Mouse (Mus musculus) lung, embryonic 15.5 days (tissue): ENCODE measurements around the gene Etfa. TPM values are rescaled to one million over a fixed set of nuclear protein-coding genes. Genes with fewer than 3 reads are reported as not detected.

ENCODE experiments used
- ATAC-seq: fragments of 200-750 bp; cut with Nextera tagmentation; 2 replicates; pipeline ENCODE4 v1.8.0; 2017; ENCODE audit warnings: moderate number of reproducible peaks, borderline replicate concordance; ENCODE audit not compliant: low FRiP score, low TSS enrichment; ENCODE audit errors: extremely low read depth
- H3K27ac ChIP-seq: fragments of 300-500 bp; sonication (generic); 2 replicates; pipeline ENCODE4 v1.5.1; 2015; ENCODE audit warnings: moderate library complexity, mild to moderate bottlenecking, inconsistent platforms
- H3K27me3 ChIP-seq: fragments of 300-500 bp; sonication (generic); 2 replicates; pipeline ENCODE4 v1.6.1; 2015; ENCODE audit warnings: inconsistent platforms
- H3K36me3 ChIP-seq: fragments of 300-500 bp; sonication (generic); 2 replicates; pipeline ENCODE4 v1.6.1; 2015; ENCODE audit warnings: inconsistent platforms
- H3K4me1 ChIP-seq: fragments of 300-500 bp; sonication (generic); 2 replicates; pipeline ENCODE4 v1.6.1; 2015; ENCODE audit warnings: inconsistent platforms
- H3K4me2 ChIP-seq: fragments of 300-500 bp; sonication (generic); 2 replicates; pipeline ENCODE4 v1.6.1; 2015; ENCODE audit warnings: inconsistent platforms, mild to moderate bottlenecking, moderate library complexity
- H3K4me3 ChIP-seq: fragments of 300-500 bp; sonication (generic); 2 replicates; pipeline ENCODE4 v1.5.1; 2015; ENCODE audit warnings: mild to moderate bottlenecking, inconsistent platforms
- H3K9ac ChIP-seq: fragments of 300-500 bp; sonication (generic); 2 replicates; pipeline ENCODE4 v1.6.1; 2015; ENCODE audit warnings: inconsistent platforms
- H3K9me3 ChIP-seq: fragments of 300-500 bp; sonication (generic); 2 replicates; pipeline ENCODE4 v1.6.1; 2016; ENCODE audit warnings: inconsistent platforms
- WGBS: fragments of 180-500 bp; shearing (Covaris S2); methylation state at CpG from one replicate; pipeline ENCODE4 v1.1.7; 2015; 5-methylcytosine and 5-hydroxymethylcytosine counted together
- polyA plus RNA-seq: library from polyadenylated mRNA; unstranded; fragments of >200 nt; fragmentation: Nextera tagmentation; extraction: Ambion mirVana; gene quantifications from 2 replicates; pipeline ENCODE4 v1.2.1, GENCODE M21; 2015

Etfa gene
- polyA plus RNA-seq, 1 experiment from 2014 or later = 209 TPM

DNA sequence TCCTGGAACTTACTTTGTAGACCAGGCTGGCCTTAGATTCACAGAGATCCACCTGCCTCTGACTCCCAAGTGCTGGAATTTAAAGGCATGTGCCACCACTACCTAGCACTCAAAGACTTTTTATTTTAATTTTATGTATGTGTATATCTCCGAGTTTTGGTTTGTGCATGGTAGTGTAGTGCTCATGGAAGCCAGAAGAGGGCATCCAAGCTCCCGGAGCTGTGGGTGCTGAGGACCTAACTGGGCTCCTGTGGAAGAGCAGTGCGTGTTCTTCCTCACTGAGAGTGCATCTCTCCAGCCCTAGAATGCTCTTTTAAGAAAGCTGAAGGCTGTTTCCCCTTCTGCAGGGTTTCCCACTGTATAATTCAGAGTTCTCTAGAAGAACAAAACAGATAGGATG is 102.2 kb downstream of the Etfa start:
- no peaks in the 10 kb centered on the region for H3K36me3 ChIP-seq
- H3K27ac ChIP-seq = no peak overlapping the region
- no peak overlapping the region for H3K4me3 ChIP-seq
- H3K27me3 ChIP-seq = no peaks in the 10 kb centered on the region
- H3K9ac ChIP-seq = no peak overlapping the region
- H3K9me3 ChIP-seq = no peaks in the 10 kb centered on the region
- no peak for ATAC-seq
- 36% methylated on average over 3 of the region's 3 CpGs for WGBS
- H3K4me1 ChIP-seq = no peaks in the 10 kb centered on the region
- H3K4me2 ChIP-seq = no peak overlapping the region

DNA sequence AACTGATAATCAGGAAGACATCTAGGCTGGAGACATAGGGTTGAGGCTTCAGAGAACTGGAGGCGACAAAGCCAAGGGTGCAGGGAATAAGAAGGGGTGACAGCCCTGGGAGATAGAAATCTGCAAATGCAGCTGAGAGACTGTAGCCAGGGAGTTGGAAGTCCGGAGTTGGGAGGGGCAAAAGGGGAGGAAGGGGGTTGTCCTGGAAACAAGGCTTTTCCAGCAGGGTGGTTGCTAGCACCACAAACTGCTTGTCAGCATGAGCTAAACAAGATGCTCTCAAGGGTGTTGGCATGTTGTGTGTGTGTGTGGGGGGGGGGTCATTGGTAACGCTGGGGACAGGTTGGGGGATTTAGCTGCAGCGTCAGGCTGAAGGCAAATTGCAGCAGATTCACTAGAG is 103.2 kb downstream of the Etfa start:
- Histone ChIP-seq H3K4me1 (no peaks in the 10 kb centered on the region), H3K36me3 (no peaks in the 10 kb centered on the region), H3K9ac (no peak overlapping the region), H3K27me3 (no peaks in the 10 kb centered on the region), H3K4me3 (no peak overlapping the region), H3K27ac (no peak overlapping the region), H3K9me3 (no peaks in the 10 kb centered on the region), H3K4me2 (no peak overlapping the region)
- 29% methylated on average over 4 of the region's 4 CpGs for WGBS
- ATAC-seq = no peak

DNA sequence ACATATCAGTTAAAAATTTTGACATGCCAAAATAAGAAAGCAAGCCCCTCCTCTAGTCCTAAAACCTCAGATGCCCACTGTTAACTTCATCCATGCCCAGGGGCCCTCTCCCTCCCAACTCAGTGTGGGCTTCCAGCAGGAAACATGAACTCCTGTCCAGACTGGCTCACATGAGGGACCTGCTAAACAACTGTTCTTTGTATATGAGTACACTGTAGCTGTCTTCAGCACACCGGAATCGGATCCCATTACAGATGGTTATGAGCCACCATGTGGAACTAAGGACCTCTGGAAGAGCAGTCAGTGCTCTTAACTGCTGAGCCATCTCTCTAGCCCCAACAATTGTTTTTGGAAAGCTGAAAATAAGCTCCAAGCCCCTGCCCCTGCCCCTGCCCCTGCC is 105.3 kb downstream of the Etfa start:
- no peak overlapping the region for H3K9ac ChIP-seq
- ATAC-seq = no peak
- H3K4me3 ChIP-seq = no peak overlapping the region
- no peaks in the 10 kb centered on the region for H3K4me1 ChIP-seq
- no peak overlapping the region for H3K27ac ChIP-seq
- H3K9me3 ChIP-seq = no peaks in the 10 kb centered on the region
- no peak overlapping the region for H3K4me2 ChIP-seq
- no peaks in the 10 kb centered on the region for H3K36me3 ChIP-seq
- H3K27me3 ChIP-seq = no peaks in the 10 kb centered on the region
- WGBS = 52% methylated on average over 2 of the region's 2 CpGs

DNA sequence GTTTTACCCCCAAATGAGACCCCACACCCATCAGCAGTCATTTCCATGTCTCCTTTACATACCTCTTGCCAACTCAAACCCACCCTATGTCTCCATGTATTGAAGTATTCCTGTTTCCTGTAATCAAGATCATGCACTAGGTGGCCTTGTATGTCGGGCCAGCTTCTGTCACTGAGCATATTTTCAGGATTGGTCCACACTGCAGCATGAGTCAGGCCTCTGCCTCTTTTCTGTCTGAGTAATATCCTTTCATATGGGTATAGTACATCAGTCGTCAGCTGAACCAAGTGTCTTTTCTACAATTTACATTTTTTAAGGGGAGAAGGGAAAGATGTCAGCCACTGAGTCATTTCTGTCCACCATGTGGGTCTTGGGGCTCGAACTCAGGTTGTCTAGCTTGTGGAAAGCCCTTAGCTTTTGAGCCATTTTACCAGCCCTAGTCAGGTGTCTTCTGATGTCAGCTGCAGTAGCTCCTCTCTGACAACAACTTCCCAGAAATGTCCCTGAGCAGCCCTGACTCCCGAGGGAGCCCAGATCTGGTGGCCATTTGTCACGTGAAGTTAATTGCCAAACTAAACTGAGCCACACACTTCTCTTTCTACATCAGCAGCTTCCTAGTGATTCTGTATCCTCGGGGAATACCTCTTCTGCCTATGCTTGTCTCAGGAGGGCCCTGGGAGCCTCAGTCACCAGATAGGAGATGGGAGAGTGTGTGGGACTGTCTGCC is 106.9 kb downstream of the Etfa start:
- ATAC-seq = no peak
- Histone ChIP-seq H3K4me3 (no peak overlapping the region), H3K4me1 (no peaks in the 10 kb centered on the region), H3K27me3 (no peaks in the 10 kb centered on the region), H3K9ac (no peak overlapping the region), H3K36me3 (no peaks in the 10 kb centered on the region), H3K4me2 (no peak overlapping the region), H3K9me3 (no peaks in the 10 kb centered on the region), H3K27ac (no peak overlapping the region)
- 60% methylated on average over 6 of the region's 6 CpGs for WGBS

Other genes with a start within 250 kb of the Etfa start
- 1.0 and 1.1 TPM in 2 replicates for gene Nrg4, start 185.4 kb downstream of the Etfa start, polyA plus RNA-seq
- gene Tmem266, start 185.3 kb downstream of the Etfa start, polyA plus RNA-seq = 0.15 and 0.24 TPM in 2 replicates
- gene Isl2, start 26.4 kb upstream of the Etfa start, polyA plus RNA-seq = 0.27 TPM in 1 of 2 replicates, not detected in the other